Mouse (Mus musculus): ENCODE measurements around the gene Nol9. TPM values are rescaled to one million over a fixed set of nuclear protein-coding genes. Genes with fewer than 3 reads are reported as not detected.

The Nol9 gene
- polyA plus RNA-seq, 1 experiment from 2014 or later = 20.5 TPM

DNA sequence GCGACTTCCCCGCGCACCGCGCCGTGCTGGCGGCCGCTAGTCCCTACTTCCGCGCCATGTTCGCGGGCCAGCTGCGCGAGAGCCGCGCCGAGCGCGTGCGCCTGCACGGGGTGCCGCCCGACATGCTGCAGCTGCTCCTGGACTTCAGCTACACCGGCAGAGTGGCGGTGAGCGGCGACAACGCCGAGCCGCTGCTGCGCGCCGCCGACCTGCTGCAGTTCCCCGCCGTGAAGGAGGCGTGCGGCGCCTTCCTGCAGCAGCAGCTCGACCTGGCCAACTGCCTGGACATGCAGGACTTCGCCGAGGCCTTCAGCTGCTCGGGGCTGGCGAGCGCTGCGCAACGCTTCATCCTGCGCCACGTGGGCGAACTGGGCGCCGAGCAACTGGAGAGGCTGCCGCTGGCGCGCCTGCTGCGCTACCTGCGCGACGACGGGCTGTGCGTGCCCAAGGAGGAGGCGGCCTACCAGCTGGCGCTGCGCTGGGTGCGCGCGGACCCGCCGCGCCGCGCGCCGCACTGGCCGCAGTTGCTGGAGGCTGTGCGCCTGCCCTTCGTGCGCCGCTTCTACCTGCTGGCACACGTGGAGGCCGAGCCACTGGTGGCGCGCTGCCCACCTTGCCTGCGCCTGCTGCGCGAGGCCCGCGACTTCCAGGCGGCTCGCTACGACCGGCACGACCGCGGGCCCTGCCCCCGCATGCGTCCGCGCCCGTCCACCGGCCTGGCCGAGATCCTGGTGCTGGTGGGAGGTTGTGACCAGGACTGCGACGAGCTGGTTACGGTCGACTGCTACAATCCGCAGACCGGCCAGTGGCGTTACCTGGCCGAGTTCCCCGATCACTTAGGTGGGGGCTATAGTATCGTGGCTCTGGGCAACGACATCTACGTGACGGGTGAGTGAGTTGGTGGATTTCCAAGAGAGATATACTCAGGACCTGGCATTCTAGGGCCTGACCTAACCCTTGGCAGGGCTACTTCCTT lies 29.8 kb upstream of the Nol9 start:
- peak; percentile 66 for DNase-seq (ENCODE audit: low spot score)
- Histone ChIP-seq H3K4me2 (ENCODE audit: low read length) (peak overlapping the region; percentile 100), H3K9me3 (replicated peaks; ENCODE audit: low read length) (no peaks in the 10 kb centered on the region), H3K36me3 (ENCODE audit: insufficient read depth, low read length) (peaks cover 15% of the 10 kb centered on the region; the same call in 1 of the 2 replicates), H3K4me1 (replicated peaks; ENCODE audit: insufficient read depth, low read length) (peaks cover 29% of the 10 kb centered on the region), H3K4me3 (replicated peaks; ENCODE audit: low read depth, low read length) (peak overlapping the region; percentile 67), H3K9ac (ENCODE audit: low read depth, low read length) (peak overlapping the region; percentile 64), H3K27ac (peak overlapping the region; percentile 93), H3K27me3 (ENCODE audit: insufficient read depth, low read length) (no peaks in the 10 kb centered on the region)
- ATAC-seq (replicated peaks; ENCODE audit: low FRiP score, low read depth) = peak; percentile 37
- WGBS = under 1% methylated on average over 100 of the region's 115 CpGs
- TF ChIP-seq CTCF (IDR thresholded peaks at IDR 0.05; ENCODE audit: low read depth) = no peak

DNA sequence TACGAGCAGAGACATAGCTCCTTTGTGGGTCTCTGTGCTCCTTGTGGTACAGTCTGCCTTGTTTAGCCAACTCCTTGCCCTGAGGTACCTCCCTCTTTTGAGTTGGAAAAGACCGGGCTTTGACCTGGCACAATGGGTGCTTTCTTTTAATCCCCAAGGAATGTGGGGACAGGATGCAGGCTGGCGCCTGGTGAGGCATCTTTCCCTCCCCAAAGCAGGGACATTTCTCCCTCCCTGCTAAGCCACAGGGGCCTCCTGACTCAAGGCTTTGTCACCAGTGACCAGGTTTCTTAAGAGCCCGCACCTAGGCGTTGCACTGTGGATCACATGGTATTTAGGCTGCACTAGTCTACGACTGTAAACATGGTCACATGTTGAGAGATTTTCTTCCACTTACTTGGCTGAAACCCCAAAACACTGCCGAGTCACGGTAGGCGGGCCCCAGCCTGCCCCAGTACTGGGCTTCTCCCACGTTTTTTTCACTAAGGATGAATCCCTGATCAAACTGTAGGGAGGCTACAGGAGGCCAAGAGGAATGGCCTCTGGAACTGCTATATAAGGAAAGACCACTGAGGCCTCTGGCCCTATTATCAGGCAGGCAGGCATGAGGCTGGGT lies 28.9 kb upstream of the Nol9 start:
- Histone ChIP-seq H3K4me1 (replicated peaks; ENCODE audit: insufficient read depth, low read length) (peaks cover 29% of the 10 kb centered on the region), H3K36me3 (ENCODE audit: insufficient read depth, low read length) (peaks cover 22% of the 10 kb centered on the region; the same call in 1 of the 2 replicates), H3K9ac (ENCODE audit: low read depth, low read length) (peak overlapping the region; percentile 64), H3K4me3 (replicated peaks; ENCODE audit: low read depth, low read length) (peak overlapping the region; percentile 67), H3K9me3 (replicated peaks; ENCODE audit: low read length) (no peaks in the 10 kb centered on the region), H3K4me2 (ENCODE audit: low read length) (peak overlapping the region; percentile 100), H3K27me3 (ENCODE audit: insufficient read depth, low read length) (no peaks in the 10 kb centered on the region), H3K27ac (peak overlapping the region; percentile 93)
- DNase-seq (ENCODE audit: low spot score) (peak; percentile 64), ATAC-seq (replicated peaks; ENCODE audit: low FRiP score, low read depth) (0 out of 2 replicates have a peak, but pooled peaks have one; percentile 8)
- WGBS = 2% methylated on average over 10 of the region's 10 CpGs
- TF ChIP-seq CTCF (IDR thresholded peaks at IDR 0.05; ENCODE audit: low read depth) = no peak

DNA sequence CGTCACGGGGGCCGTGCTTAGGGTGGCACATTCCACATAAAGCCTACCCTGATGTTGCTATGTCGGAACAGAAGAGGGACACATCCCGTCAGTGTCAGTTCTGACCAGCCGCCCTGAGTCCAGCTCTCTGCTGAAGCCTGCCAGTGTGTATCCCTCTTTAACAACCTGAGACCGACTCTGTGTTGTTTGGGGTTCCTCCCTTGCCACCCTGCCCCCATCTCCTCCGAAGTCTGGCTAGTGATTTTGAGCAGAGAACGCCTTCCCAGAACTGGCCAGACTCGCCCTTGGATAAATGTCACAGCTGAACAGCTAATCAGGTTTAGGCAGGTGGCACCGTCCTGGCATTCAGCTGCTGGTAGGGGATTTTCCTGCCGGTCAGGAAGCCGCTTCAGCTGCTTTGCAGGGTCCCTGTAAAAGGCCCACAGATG lies 28.4 kb upstream of the Nol9 start:
- H3K36me3 ChIP-seq (ENCODE audit: insufficient read depth, low read length) = peaks cover 27% of the 10 kb centered on the region
- ATAC-seq (replicated peaks; ENCODE audit: low FRiP score, low read depth) = no peak
- 12% methylated on average over 13 of the region's 13 CpGs for WGBS
- H3K27ac ChIP-seq = peak overlapping the region; percentile 93; the same call in 1 of the 2 replicates
- peak overlapping the region; percentile 67 for H3K4me3 ChIP-seq (replicated peaks; ENCODE audit: low read depth, low read length)
- peak overlapping the region; percentile 64; the same call in 1 of the 2 replicates for H3K9ac ChIP-seq (ENCODE audit: low read depth, low read length)
- H3K27me3 ChIP-seq (ENCODE audit: insufficient read depth, low read length) = no peaks in the 10 kb centered on the region
- no peak for TF ChIP-seq CTCF (IDR thresholded peaks at IDR 0.05; ENCODE audit: low read depth)
- no peak for DNase-seq (ENCODE audit: low spot score)
- peak overlapping the region; percentile 100 for H3K4me2 ChIP-seq (ENCODE audit: low read length)
- peaks cover 29% of the 10 kb centered on the region for H3K4me1 ChIP-seq (replicated peaks; ENCODE audit: insufficient read depth, low read length)
- no peaks in the 10 kb centered on the region for H3K9me3 ChIP-seq (replicated peaks; ENCODE audit: low read length)

DNA sequence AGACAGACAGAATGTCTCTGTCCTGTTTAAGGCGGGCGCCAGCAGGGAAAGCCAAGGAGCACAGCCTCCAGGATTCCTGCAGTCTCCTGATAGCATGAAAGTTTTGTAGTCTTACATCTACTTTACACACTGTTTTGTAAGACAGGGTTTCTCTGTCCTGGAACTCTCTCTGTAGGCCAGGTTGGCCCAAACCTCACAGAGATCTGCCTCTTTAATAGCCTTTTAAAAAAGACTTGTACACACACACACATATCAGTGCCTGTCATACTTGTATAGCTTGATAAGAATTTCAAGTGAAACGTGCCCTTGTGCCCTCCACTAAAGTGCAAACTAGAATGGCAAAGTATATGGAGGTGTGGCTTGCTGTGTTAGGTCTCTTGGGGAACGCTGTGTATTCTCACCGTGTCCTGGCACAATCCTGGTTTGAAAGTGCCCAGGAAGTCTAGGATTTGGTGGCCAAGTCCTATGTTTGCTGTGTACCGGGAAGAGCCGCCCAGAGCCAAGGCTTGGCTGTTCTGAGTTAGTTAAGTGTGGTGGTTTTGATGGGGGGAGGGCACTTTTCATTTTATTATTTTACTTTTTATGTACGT lies 27.9 kb upstream of the Nol9 start:
- Histone ChIP-seq H3K4me3 (replicated peaks; ENCODE audit: low read depth, low read length) (peak overlapping the region; percentile 67; the same call in 1 of the 2 replicates), H3K27ac (peak overlapping the region; percentile 2; the same call in 1 of the 2 replicates), H3K27me3 (ENCODE audit: insufficient read depth, low read length) (no peaks in the 10 kb centered on the region), H3K36me3 (ENCODE audit: insufficient read depth, low read length) (peaks cover 27% of the 10 kb centered on the region), H3K4me1 (replicated peaks; ENCODE audit: insufficient read depth, low read length) (peaks cover 29% of the 10 kb centered on the region), H3K9ac (ENCODE audit: low read depth, low read length) (peak overlapping the region; percentile 64; the same call in 1 of the 2 replicates), H3K9me3 (replicated peaks; ENCODE audit: low read length) (no peaks in the 10 kb centered on the region), H3K4me2 (ENCODE audit: low read length) (peak overlapping the region; percentile 100)
- ATAC-seq (replicated peaks; ENCODE audit: low FRiP score, low read depth) = no peak
- DNase-seq (ENCODE audit: low spot score) = no peak
- WGBS = 75% methylated on average over 8 of the region's 8 CpGs
- no peak for TF ChIP-seq CTCF (IDR thresholded peaks at IDR 0.05; ENCODE audit: low read depth)

- Histone ChIP-seq H3K27ac (no peak overlapping the region), H3K27me3 (ENCODE audit: insufficient read depth, low read length) (no peaks in the 10 kb centered on the region), H3K4me1 (replicated peaks; ENCODE audit: insufficient read depth, low read length) (peaks cover 26% of the 10 kb centered on the region), H3K9me3 (replicated peaks; ENCODE audit: low read length) (no peaks in the 10 kb centered on the region), H3K36me3 (ENCODE audit: insufficient read depth, low read length) (peaks cover 27% of the 10 kb centered on the region), H3K9ac (ENCODE audit: low read depth, low read length) (no peak overlapping the region), H3K4me3 (replicated peaks; ENCODE audit: low read depth, low read length) (no peak overlapping the region), H3K4me2 (ENCODE audit: low read length) (no peak overlapping the region)
- no peak for TF ChIP-seq CTCF (IDR thresholded peaks at IDR 0.05; ENCODE audit: low read depth)
- no peak for ATAC-seq (replicated peaks; ENCODE audit: low FRiP score, low read depth)
- WGBS = 92% methylated on average over 16 of the region's 16 CpGs
- no peak for DNase-seq (ENCODE audit: low spot score)
Observed at GRCm38 (mm10) chr4:152012109-152012508, 27.0 kb upstream of the Nol9 start.
